Mouse (Mus musculus): ENCODE results near the gene Celsr1.
A peak's percentile ranks its signal among the peaks of the same experiment; 100 is the strongest.

Celsr1 gene

DNA sequence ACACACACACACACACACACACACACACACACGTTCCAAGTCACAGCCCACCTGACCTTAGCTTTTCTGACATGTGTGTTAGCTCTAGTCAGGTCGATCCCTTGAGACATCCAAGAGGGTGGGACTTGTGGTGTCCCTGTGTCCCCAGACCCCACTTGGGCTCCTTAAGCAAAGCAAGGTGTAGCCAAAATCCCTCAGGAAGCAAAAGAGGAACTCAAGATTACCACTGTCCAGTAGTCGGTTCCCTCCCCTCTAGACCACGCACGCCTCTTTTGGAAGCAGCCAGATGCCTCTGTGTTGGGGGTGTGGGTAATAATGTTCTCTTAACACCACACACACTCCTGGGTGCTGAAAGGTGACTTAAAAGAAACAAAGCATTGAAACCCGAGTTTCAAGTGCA lies 80.1 kb downstream of the Celsr1 start:
- no peak for DNase-seq

DNA sequence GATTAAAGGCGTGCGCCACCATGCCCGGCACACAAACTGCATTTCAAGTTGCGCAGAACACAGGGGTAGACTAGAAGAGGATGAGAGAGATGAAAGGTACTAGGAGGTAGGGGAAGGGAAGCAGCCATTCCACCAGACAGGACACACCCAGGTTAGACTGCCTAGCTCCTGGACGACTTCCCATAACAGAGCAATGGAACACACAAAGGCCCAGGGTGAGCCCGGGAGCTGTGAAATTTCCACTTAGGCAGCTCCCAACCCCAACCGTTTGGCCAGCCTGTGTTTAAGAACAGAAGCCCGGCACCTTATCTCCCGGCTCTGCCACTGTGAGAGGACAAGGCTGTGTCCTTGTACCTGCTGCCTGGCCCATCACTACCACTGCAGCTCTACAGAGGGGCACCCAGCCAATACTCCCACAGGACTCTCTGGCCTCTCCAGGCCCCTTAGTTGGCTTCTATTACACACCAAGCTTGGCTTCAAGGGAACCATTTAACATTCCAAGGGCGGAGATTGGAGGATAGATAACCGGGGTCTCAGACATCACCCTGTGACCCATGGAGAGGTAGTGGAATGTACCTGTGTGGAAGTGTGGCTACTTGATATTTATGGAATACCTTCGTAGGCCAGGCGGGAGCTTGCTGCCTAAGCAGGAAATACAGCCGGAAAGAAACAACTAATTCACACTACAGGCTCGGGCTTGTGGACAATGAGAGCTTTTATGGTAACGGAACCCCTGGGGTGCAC lies 84.0 kb downstream of the Celsr1 start:
- peak in 1 of 2 experiments; percentile 7 for DNase-seq

DNA sequence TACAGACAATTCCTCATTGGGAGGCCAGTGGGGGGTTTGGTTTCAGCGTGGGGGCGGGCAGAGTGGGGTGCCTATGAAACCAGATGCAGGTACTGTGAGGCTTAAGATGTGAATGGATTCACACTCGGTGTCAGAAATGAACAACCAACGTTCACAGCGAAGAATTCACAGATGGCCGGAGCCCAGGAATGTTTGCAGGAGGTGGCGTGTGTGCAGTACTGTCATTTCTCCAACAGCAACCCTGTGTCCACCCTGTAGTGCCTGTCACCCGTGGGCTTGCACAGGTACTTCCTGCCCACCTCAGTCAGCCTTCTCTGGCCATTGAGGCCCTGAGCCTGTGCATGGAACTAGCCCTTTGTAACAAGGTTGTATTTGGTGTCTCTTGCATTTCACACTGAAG lies 85.6 kb downstream of the Celsr1 start:
- peak in 1 of 2 experiments; percentile 27 for DNase-seq

DNA sequence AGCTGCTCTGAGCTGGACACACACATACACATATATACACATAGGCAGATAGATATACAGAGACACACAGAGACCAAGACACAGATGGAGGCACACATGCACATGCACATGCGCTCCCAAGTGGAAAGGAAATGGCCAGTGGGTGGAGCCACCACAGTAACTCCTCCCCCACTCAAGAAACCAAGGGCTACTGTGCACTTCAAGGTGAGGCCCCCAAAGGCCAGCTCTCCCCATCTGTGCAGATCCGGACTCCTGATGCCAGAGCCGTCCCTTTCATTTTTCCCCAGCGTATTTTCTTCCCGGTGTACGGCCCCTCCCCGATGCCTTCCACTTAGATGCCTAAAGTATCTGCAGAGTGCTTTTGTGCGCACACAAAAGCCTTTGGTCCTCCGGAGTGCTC lies 86.0 kb downstream of the Celsr1 start:
- peak in 1 of 2 experiments; percentile 24 for DNase-seq

DNA sequence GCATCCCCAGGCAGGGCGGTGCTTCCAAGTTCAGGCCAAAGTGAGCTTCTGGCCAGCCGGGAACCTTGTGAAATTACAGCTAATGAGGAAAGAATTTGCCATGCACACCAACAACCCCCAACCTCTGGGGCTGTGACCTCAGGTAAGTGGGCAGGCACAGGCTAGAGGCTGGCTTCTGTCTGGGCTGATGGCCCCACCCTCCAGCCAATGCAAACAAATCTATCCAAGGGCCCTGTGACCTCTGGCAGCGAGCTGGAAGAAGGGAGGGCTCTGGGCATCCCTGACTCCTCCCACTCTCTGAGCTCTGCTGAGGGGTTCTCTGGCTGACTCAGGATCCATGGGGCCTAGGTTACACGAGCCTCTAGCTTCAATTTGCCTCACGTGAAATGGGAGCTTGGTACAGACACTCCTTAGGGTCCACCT lies 97.9 kb downstream of the Celsr1 start:
- DNase-seq, result peak; percentile 58 to 62

DNA sequence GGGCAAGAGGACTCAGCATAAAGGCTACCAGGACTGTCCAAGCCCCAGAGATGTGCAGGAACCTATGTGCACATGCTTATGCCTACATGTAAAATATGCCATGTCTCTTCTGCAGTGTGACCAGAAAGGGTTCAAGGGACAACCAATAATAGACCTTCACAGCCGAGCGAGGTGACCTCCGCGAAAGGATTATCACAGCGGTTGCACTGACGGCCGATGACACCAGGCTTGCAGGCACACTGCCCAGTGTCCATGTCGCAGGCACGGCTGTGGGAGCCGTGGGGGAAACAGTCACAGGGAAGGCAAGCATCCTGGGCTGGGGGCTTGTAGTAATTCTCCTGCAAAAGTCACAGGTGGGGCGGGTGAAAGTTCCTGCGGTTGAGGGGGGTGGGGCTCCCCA lies 105.4 kb downstream of the Celsr1 start:
- no peak for DNase-seq

DNA sequence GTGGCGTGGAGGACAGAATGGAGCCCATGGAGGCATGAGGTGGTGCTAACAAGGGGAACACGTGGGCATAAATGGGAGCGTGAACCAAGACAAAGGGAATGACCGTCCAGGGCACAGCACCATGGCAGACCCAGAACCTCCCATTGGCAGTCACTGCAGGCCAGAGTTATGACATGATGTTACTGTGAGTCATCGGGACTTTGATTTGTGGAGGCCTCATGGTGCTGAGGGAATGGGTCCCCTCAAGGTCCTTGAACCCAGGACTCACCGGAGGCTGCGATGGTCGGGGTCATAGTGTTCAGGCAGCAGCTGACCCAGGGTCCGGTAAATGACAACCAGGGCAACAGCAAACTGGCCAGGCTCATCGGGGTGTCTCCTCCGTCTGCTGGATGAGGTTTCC lies 111.7 kb downstream of the Celsr1 start:
- no peak for DNase-seq

DNA sequence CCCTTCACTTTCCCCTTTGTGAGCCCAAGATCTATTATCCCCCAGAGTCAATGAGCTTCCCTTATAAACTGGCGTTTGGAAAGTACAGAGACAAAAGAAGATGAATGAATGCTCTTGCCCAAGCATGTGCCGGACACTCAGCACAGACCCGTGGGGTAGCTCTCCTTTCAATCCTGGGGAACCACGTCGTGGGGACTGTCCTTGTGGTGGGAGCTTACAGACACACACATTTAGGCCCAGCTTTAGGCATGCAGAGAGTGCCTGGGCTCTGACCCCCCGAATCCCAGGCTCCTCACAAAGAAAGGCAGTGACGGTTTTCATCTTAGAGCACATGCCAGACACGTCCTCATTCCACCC lies 113.7 kb downstream of the Celsr1 start:
- DNase-seq, result no peak

DNA sequence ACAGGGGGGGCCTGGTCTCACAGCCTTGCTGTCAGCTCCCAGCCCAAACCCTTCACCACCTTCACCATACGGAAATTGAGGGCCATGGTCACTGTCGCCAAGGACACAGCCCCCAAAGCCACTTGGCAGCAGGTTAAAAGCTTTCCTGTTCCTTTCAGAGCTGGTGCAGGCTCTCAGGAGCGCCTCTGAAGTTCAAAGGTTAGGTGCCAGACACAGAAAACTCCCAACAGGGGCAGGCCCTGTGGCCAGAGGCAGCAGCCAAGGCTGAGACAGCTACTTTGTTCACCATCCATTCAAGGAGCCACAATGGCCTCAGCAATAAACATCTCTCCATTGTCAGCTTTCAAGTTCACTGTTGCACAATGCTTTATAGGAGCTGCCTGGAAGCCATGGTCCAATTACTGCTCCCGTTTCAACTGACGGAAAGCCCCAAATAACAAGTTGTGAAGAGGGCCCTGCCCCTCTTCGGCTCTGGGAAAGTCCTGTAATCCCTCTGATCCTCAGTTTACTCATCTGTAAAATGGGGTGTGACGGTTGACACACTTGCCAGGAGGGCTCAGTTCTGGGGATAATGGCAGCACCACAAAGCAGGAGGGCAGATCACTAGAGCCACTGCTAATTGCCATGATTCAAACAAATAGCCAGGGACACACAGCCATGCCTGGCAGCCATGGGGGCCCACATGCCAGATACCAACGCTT lies 114.2 kb downstream of the Celsr1 start:
- peak; percentile 34 to 42 for DNase-seq

DNA sequence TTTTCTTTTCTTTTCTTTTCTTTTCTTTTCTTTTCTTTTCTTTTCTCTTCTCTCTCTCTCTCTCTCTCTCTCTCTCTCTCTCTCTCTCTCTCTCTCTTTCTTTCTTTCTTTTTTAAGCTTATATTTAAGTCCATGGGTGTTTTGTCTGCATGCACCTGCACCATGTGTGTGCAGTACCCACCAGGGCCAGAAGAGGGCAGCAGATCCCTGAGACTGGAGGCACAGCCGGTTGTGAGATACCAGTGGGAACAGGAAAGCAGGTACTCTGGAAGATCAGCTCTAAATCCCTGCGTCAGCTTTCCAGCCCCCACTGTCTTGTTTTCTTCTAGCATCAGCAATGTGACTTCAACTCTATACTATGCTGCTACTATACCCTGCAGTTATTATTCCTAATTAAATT lies 120.0 kb downstream of the Celsr1 start:
- DNase-seq, result peak; percentile 67 to 90

DNA sequence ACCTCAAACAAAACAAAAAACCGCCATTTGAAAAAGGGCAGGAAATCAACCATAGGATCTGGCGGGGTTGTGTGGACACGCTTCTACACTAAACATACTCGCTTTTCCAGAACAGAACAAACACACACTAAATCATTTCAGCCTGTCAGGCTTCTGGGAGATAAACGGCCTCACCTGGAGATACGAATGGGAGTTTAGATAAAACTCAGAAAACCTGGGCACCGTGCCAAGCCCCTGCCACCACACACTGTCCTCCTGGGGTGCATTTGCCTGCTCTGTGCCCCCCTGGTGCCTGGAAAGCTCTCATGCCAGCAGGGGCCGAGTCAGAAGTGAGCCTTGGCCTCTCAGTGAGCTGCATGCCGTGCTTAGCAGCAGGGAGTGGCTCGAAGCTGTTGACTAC lies 123.6 kb downstream of the Celsr1 start:
- DNase-seq, result no peak

DNA sequence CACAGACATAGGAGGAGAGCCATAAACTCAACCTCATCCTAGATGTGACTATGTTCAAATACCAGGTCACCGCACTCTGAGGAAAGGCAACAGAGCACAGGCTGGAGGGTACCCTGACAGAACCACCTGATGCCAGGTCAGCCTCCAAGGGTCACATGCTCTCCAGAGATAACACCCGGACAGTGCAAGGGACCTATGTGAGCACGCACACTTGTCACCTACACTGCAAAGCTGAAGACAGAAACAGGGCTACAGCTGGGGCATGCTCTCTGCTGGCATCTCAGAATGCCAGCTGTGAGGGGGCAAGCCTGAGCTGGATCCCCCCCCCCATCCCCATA lies 124.1 kb downstream of the Celsr1 start:
- no peak for DNase-seq

DNA sequence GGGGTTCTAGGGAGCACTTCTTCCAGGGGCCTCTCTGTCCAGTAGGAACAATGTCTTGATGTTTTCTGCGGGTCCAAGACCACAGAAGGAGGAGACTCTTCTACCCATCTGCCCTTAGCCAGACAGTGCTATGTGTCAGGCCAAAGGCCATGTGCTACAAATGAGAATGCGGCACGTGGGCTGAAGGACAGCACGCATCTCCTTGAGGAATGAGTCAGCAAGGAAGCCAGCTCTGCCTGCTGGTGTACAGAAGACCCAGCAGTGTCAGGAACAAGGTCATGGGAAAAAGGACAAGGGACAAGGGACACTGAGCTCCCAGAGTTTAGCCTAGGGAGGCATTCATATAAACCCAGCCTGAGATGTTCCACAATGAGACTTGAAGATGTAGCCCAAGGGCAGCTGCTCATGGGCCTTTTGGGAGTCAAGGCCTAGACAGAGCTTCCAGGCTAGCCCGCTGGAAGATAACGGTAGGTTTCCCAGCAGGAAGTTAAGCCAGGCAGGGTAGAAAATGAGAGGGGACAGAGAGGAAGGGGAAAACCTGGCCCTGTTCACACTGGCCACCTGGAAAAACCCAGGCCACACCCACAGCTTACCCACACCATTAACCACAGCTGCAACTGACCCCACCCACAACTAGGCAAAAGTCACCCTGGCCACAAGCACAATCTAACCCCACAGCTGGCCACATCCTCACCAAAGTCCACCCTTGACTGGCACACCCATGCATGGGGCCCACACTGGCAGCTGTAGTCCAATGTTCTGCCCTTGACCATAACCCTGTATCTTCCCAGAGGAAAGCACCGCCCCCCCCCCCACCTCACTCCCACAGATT lies 124.7 kb downstream of the Celsr1 start:
- peak; percentile 16 to 42 for DNase-seq

DNA sequence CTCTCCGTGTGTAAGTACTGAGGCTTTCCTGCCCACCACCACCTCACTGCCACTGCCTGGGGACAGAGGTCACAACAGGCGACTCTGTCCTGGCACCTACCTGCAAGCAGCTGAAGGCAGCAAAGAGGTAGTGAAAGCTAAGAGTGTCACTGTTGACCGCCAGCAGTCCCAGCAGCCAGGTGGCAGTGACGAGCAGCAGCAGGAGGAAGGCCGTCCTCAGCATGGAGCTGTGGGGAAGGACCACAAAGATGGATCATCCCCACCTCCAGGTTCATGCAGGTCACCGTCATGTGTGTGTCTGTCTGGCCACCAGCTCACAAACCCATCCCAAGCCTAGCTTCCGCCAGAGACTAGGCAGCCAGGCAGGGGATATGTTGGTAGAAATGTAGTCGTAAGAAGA lies 129.8 kb downstream of the Celsr1 start:
- DNase-seq, result peak; percentile 17 to 45

DNA sequence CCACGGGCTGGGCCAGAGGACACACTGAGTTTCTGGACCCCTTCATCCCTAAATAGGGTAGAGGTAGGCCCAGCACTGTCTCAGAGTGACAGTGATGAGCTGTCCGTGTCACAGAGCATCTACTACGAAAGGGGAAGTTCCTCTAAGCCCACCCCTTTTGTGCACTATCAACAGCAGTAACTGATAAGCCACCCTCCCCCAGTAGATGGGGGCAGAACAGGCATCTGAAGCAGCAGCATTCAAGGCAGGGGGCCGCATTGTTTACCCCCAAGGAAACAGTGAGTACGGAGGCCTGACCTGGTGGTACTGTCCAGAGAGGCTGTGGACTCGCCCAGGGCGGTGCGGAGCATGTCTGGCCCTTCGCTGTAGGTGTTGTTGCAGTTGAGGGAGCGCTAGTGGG lies 131.1 kb downstream of the Celsr1 start:
- DNase-seq, result no peak

DNA sequence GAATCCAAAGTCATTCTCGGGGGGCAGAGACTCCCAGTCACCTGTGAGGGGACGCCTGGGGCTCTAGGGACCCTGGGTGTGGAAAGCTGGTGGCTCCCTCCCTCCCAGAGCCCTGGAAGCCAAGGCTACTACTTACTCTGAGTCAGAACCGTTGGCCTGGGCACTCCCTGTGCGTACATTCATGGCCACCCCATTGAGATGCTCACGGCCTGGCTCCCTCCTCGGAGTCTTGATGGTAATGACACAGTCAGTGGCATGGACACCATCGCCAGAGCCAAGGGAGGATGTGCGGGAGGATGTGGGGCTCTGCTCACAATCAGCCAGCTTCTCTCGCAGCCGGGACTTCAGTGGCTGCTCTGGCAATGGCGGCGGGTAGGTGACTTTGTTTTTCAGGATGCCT lies 132.8 kb downstream of the Celsr1 start:
- DNase-seq, result no peak

DNA sequence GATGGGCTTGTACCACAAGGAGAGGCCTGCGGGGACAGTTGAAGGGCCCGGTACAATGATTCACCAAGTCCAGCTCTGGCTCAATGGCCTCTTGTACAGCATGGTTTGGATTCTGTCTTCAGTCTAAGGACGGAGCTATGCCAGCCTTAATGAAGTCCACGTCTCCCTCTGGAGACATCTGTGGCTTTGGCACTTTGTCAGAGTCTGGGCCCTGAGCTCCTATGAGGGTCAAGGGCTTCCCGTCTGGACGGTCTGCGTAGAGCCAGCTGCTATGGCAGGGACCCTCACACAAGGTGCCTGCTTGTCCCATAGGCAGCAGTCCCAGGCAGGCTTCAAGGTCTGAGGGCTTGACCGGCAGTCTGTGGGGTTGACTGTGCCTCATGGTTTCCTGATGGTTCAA lies 133.3 kb downstream of the Celsr1 start:
- DNase-seq, result no peak

DNA sequence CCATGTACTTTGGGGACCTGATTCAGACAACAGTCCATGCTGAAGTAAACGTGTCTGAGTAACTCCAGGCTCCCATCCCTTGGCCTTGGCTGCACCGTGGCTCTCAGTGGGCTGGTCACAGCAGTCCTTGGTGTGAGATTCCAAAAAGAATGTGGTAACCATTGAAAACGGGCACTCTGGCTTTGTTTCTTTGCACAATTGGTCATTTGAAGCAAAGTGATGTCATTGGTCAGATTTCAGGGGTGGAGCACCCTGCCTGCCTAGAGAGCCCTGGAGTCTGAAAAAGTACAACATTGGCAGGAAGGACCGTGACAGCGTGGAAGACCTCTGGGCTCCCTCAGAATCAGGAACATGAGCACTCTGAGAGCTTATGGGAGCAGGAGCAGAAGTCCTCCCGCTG lies 134.2 kb downstream of the Celsr1 start:
- no peak for DNase-seq

DNA sequence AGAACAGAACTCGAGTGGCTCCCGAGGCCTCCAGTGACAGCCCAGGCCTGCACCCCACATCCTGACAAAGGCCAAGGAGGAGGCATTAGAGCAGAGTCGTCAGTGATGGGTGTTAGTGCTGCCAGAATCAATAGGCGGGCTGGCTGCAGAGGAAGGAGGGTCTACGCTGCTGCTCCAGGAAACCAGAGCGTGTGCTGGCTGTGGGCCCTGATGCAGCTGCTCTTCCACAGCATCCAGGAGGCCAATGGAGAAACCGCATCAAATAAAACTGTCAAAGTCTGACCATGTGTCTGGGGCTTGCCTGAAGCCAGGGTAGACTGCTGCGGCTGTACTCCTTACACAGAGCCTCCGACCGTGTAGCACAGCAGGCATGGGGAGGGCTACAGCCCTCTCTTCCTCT lies 136.5 kb downstream of the Celsr1 start:
- DNase-seq, result no peak

DNA sequence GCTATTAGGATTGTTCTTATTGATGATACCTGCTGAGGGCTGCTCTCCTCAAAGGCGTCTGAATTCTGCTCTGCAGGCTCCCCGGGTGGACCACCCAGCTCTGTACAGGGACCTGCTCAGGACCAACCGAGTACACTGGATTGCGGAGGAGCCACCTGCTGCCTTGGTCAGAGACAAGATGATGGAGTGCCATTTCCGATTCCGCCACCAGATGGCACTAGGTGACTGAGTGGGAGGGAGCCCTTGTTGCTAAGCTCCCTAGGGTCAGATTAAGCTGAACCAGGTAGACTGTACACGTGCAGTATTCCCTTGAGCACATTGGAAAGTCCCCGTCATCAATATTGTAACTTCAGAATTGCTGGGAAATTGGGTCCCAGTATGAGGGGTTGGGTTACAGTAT lies 137.3 kb downstream of the Celsr1 start:
- peak; percentile 65 to 92 for DNase-seq

DNA sequence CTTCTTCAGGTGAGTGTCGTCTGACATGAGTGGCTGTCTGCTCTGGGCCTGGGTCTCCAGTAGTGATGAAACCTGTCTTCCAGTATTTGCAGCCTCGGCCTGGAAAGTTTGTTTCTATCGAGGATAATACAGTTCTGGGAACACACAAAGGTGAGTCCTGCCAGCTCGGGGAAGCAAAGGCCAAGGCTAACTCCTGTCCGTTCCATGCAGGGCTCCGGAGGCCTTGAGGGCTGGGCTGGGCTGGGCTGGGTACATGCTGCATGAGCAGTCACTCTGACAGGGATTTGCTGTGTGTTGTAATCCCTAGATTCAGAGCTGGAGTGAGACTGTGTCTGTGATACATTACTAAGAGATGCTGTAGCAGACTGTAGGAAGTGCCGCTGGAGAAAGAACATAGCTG lies 139.7 kb downstream of the Celsr1 start:
- DNase-seq, result no peak

DNA sequence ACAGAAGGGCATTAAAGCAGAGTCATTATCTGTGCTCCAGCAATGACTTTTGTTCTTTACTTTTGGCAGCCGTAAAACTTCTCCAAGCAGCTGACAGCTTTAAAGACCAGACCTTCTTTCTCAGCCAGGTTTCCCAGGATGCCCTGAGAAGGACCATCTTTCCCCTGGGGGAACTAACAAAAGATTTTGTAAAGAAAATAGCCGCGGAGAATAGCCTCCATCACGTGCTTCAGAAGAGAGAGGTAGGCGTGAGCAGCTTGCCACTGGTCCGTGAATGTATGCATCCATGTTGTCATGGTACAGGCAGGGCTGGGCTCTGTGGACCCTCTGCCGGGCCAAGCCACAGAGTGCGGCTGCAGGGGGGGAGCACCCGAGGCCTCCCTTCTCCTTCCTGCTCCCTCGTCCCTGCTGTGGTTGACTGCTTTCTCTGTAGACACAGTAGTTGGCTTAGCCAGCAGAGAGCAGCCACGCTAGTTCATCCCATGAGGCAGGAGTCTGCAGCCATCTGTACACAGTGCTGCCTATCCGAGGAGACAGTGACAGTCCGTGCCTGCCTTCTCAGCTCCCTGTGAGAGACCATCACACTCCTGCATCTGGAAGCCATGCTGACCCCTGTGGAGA lies 141.0 kb downstream of the Celsr1 start:
- no peak for DNase-seq

DNA sequence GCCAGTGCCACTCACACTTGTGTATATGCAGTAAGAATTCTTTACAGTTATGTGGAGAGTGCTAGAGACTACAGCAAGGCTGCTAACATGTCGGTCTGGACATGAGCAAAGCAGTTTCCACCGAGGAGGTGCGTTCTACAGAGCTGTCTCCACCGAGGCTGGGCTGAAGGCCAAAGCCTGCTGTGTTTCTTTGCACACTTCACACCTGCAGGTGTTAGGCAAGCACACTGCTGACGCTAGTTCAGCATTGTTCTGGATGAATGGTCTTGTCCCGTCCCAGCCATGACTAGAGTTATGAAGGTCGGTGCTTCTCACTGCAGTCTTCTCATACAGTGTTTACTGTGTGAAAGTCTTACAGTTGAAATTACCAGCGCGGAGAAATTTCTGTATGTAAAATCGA lies 141.6 kb downstream of the Celsr1 start:
- peak in 1 of 2 experiments; percentile 34 for DNase-seq

Data from kidney, postnatal 36 days (tissue).